Mouse (Mus musculus) erythroblast, embryonic 14.5 days (primary cell): ENCODE results near the gene Nudc.

Experiments
- GATA1 ChIP-seq: IDR thresholded peaks from 2 replicates; pipeline ENCODE4 v1.6.1; 2012; ENCODE audit warnings: low read length, inconsistent platforms, mixed read lengths
- TAL1 ChIP-seq: IDR thresholded peaks from 3 replicates; pipeline ENCODE4 v1.6.1; 2012; ENCODE audit warnings: low read length, inconsistent platforms, mixed read lengths

DNA sequence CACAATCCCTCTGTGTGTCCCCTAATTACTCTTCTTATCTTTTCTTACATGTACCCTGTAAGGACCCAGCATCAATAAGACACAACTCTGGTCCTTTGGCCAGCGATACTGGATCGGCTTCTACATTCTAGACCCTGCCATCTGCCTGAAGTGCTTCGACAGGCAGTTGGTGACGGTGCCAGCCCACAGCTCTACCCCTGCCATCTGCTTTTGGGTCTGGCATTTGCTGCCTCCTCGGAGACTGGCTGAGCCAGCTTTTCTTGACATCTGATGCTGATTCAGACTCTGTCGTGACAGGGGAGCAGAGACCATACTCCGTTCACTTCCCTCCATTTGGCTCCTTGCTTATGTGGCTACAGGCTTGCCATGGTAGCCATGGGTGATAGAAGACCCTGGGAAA, 36.8 kb downstream of the Nudc start:
- TF ChIP-seq GATA1, result no peak
- no peak for TF ChIP-seq TAL1
